Mouse (Mus musculus): Measurements from ENCODE around the gene Gnb1. TPM values are rescaled to one million over a fixed set of nuclear protein-coding genes. Genes with fewer than 3 reads are reported as not detected.
A peak's percentile ranks its signal among the peaks of the same experiment; 100 is the strongest.
"Not testable (repeated sequence)": the region's sequence is repeated elsewhere in the genome, so short reads cannot be mapped to it uniquely, and the experiment has no call there.

The Gnb1 gene
- polyA plus RNA-seq, 1 experiment from 2014 or later, result 277 TPM

GRCm38 (mm10) chr4:155473796-155474195 lies 17.4 kb upstream of the Gnb1 start:
- 39% methylated on average over 2 of the region's 2 CpGs for WGBS
- not testable (repeated sequence) for H3K4me1 ChIP-seq (replicated peaks; ENCODE audit: control insufficient read depth, insufficient read depth, low read length); H3K4me3 ChIP-seq (ENCODE audit: low read depth, low read length); H3K27ac ChIP-seq (ENCODE audit: low read depth, low read length); H3K36me3 ChIP-seq (ENCODE audit: control insufficient read depth, insufficient read depth, low read length); H3K9me3 ChIP-seq (ENCODE audit: control insufficient read depth, low read length); DNase-seq (ENCODE audit: low spot score); ATAC-seq (replicated peaks; ENCODE audit: low FRiP score); H3K9ac ChIP-seq (ENCODE audit: low read depth, low read length); H3K4me2 ChIP-seq
- H3K27me3 ChIP-seq (replicated peaks; ENCODE audit: control insufficient read depth, insufficient read depth, low read length), result peaks cover 15% of the 10 kb centered on the region

DNA sequence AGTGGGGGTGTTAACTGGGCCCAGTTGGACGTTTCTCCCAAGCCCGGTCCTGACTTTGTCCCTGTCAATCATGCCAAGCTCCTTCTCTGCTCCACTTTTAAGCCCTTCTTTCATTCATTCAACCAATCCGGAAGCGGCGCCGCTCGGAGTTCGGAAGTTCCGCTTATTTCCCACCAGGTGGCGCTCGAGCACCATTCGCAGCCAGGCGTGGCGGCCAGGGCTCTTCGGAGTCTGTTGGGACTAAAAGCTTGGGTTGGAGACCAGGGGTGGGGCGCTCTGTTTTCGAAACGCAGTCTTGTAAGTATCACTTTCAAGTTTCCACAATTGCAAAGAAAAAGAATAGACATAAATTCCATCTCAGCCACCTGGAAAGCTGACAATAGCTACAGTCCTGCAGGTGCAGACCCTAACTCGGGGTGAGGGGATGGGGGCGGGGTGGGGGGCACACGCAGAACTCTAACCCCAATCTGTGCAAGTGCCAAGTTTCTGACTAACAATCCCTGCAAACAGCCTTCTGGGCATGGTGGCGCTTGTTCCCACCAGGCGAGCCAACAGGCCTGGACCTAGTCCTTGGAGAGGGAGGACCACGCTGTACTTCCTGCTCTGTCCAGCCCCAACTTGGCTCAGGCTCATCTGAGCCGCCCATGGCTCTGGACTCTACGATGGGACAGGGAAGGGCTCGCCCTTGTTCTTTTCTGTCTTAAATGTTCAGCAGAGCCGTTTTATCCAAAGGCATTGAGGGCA lies 9.6 kb upstream of the Gnb1 start:
- ATAC-seq (replicated peaks; ENCODE audit: low FRiP score) (peak; percentile 71), DNase-seq (ENCODE audit: low spot score) (peak; percentile 85)
- Histone ChIP-seq H3K36me3 (ENCODE audit: control insufficient read depth, insufficient read depth, low read length) (no peaks in the 10 kb centered on the region), H3K4me3 (ENCODE audit: low read depth, low read length) (no peak overlapping the region), H3K27me3 (replicated peaks; ENCODE audit: control insufficient read depth, insufficient read depth, low read length) (no peaks in the 10 kb centered on the region), H3K27ac (ENCODE audit: low read depth, low read length) (no peak overlapping the region), H3K9me3 (ENCODE audit: control insufficient read depth, low read length) (no peaks in the 10 kb centered on the region), H3K4me1 (replicated peaks; ENCODE audit: control insufficient read depth, insufficient read depth, low read length) (no peaks in the 10 kb centered on the region), H3K4me2 (peak overlapping the region; percentile 53), H3K9ac (ENCODE audit: low read depth, low read length) (no peak overlapping the region)
- WGBS, result 19% methylated on average over 28 of the region's 28 CpGs

DNA sequence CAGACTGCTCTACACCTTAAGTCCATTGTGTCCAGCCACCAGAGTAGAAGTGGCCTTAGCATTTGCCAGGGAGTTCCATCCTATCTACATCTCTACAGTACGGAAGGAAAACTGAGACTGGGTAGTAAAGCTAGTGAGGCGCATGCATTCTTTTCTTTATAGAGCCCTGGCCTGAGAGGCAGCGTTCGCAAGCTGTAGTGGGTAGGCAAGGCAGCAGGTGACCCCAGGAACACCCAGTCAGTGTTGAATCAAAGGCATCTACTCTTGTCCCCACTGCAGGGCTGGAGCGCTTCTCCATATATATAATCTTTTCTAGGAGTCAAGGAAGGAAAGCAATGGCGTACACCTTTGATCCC lies 9.1 kb upstream of the Gnb1 start:
- Histone ChIP-seq H3K27me3 (replicated peaks; ENCODE audit: control insufficient read depth, insufficient read depth, low read length) (no peaks in the 10 kb centered on the region), H3K9me3 (ENCODE audit: control insufficient read depth, low read length) (no peaks in the 10 kb centered on the region), H3K36me3 (ENCODE audit: control insufficient read depth, insufficient read depth, low read length) (no peaks in the 10 kb centered on the region), H3K9ac (ENCODE audit: low read depth, low read length) (no peak overlapping the region), H3K4me1 (replicated peaks; ENCODE audit: control insufficient read depth, insufficient read depth, low read length) (no peaks in the 10 kb centered on the region), H3K27ac (ENCODE audit: low read depth, low read length) (no peak overlapping the region), H3K4me2 (no peak overlapping the region), H3K4me3 (ENCODE audit: low read depth, low read length) (no peak overlapping the region)
- DNase-seq (ENCODE audit: low spot score) (no peak), ATAC-seq (replicated peaks; ENCODE audit: low FRiP score) (no peak)
- WGBS, result 85% methylated on average over 6 of the region's 6 CpGs

DNA sequence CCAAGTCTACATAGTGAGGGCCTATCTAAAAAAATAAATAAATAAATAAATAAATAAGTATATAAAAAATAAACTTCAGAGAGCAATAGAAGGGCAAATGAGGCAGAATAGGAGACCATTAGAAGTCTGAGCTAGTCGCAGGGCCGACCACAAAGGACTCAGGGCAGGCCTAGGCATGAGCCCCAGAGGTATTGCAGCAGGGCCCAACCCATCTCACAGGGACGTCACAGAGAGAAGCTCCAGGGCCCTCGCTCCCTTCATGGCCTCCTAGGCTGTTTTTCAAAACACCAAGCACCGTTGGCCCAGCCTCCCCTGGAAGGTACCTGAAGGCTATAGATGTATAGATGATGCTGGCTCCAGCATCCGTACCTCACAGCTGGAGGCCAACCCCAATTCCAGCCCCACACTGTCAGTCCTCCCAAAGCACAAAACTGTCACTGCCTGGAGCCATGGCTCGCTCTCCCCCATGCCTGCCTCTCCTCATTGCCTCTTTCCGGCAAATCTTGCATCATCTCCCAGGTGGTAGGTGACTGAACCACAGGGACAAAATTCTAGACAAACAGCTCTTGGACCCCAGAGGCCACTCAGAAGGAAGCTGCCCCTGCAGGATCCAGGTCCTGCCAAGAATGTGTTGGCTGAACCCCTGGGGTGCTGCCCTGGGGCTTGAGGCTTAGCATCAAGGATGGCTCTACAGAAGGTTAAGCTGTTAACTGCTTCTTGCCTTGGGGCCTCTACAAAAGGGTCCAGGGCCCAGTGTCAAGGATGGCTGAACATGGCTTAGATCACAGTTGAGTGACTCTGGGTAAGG lies 8.2 kb upstream of the Gnb1 start:
- 78% methylated on average over 8 of the region's 8 CpGs for WGBS
- no peaks in the 10 kb centered on the region for H3K9me3 ChIP-seq (ENCODE audit: control insufficient read depth, low read length)
- H3K4me1 ChIP-seq (replicated peaks; ENCODE audit: control insufficient read depth, insufficient read depth, low read length), result peaks cover 6% of the 10 kb centered on the region
- no peak overlapping the region for H3K27ac ChIP-seq (ENCODE audit: low read depth, low read length)
- DNase-seq (ENCODE audit: low spot score), result no peak
- H3K4me2 ChIP-seq, result no peak overlapping the region
- no peaks in the 10 kb centered on the region for H3K27me3 ChIP-seq (replicated peaks; ENCODE audit: control insufficient read depth, insufficient read depth, low read length)
- no peak overlapping the region for H3K9ac ChIP-seq (ENCODE audit: low read depth, low read length)
- H3K36me3 ChIP-seq (ENCODE audit: control insufficient read depth, insufficient read depth, low read length), result no peaks in the 10 kb centered on the region
- H3K4me3 ChIP-seq (ENCODE audit: low read depth, low read length), result no peak overlapping the region
- no peak for ATAC-seq (replicated peaks; ENCODE audit: low FRiP score)

DNA sequence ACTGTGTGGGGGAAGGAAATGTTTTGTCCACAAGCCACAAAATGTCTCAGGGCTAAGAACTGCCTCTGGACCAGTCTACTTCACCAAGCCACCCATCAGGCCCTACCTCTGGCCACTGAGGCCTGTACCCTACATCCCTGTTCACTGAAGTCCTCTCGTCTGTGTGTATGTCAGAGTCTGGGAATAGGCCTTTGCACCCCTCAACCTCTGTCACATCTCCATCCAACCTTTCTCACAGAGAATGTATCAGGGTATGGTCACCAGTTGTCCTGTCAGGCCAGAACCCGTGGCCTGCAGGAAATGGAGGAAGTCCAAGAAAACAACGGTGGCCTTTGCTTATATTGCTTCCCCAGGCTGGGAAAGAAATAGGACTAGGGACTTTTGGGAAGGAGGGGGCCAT lies 5.6 kb upstream of the Gnb1 start:
- Histone ChIP-seq H3K9me3 (ENCODE audit: control insufficient read depth, low read length) (no peaks in the 10 kb centered on the region), H3K9ac (ENCODE audit: low read depth, low read length) (no peak overlapping the region), H3K4me1 (replicated peaks; ENCODE audit: control insufficient read depth, insufficient read depth, low read length) (peaks cover 32% of the 10 kb centered on the region), H3K27ac (ENCODE audit: low read depth, low read length) (no peak overlapping the region), H3K4me2 (no peak overlapping the region), H3K36me3 (ENCODE audit: control insufficient read depth, insufficient read depth, low read length) (no peaks in the 10 kb centered on the region), H3K4me3 (ENCODE audit: low read depth, low read length) (no peak overlapping the region), H3K27me3 (replicated peaks; ENCODE audit: control insufficient read depth, insufficient read depth, low read length) (no peaks in the 10 kb centered on the region)
- ATAC-seq (replicated peaks; ENCODE audit: low FRiP score) (no peak), DNase-seq (ENCODE audit: low spot score) (no peak)
- 61% methylated on average over 3 of the region's 3 CpGs for WGBS

GRCm38 (mm10) chr4:155487746-155488145 lies 3.4 kb upstream of the Gnb1 start:
- H3K9me3 ChIP-seq (ENCODE audit: control insufficient read depth, low read length), result no peaks in the 10 kb centered on the region
- ATAC-seq (replicated peaks; ENCODE audit: low FRiP score) (no peak), DNase-seq (ENCODE audit: low spot score) (no peak)
- peak overlapping the region; percentile 57 for H3K27ac ChIP-seq (ENCODE audit: low read depth, low read length)
- no peak overlapping the region for H3K9ac ChIP-seq (ENCODE audit: low read depth, low read length)
- H3K4me3 ChIP-seq (ENCODE audit: low read depth, low read length), result no peak overlapping the region
- peaks cover 36% of the 10 kb centered on the region for H3K4me1 ChIP-seq (replicated peaks; ENCODE audit: control insufficient read depth, insufficient read depth, low read length)
- 28% methylated on average over 3 of the region's 3 CpGs for WGBS
- H3K4me2 ChIP-seq, result peak overlapping the region; percentile 36
- H3K36me3 ChIP-seq (ENCODE audit: control insufficient read depth, insufficient read depth, low read length), result no peaks in the 10 kb centered on the region
- no peaks in the 10 kb centered on the region for H3K27me3 ChIP-seq (replicated peaks; ENCODE audit: control insufficient read depth, insufficient read depth, low read length)

- no peak overlapping the region for H3K4me3 ChIP-seq (ENCODE audit: low read depth, low read length)
- H3K4me1 ChIP-seq (replicated peaks; ENCODE audit: control insufficient read depth, insufficient read depth, low read length), result peaks cover 43% of the 10 kb centered on the region
- ATAC-seq (replicated peaks; ENCODE audit: low FRiP score) (peak; percentile 40), DNase-seq (ENCODE audit: low spot score) (no peak)
- H3K9ac ChIP-seq (ENCODE audit: low read depth, low read length), result peak overlapping the region; percentile 32
- peak overlapping the region; percentile 36 for H3K4me2 ChIP-seq
- H3K27me3 ChIP-seq (replicated peaks; ENCODE audit: control insufficient read depth, insufficient read depth, low read length), result no peaks in the 10 kb centered on the region
- no peaks in the 10 kb centered on the region for H3K36me3 ChIP-seq (ENCODE audit: control insufficient read depth, insufficient read depth, low read length)
- WGBS, result 51% methylated on average over 8 of the region's 8 CpGs
- peak overlapping the region; percentile 76 for H3K27ac ChIP-seq (ENCODE audit: low read depth, low read length)
- no peaks in the 10 kb centered on the region for H3K9me3 ChIP-seq (ENCODE audit: control insufficient read depth, low read length)
These were observed 2.7 kb upstream of the Gnb1 start for GRCm38 (mm10) chr4:155488232-155489025.

DNA sequence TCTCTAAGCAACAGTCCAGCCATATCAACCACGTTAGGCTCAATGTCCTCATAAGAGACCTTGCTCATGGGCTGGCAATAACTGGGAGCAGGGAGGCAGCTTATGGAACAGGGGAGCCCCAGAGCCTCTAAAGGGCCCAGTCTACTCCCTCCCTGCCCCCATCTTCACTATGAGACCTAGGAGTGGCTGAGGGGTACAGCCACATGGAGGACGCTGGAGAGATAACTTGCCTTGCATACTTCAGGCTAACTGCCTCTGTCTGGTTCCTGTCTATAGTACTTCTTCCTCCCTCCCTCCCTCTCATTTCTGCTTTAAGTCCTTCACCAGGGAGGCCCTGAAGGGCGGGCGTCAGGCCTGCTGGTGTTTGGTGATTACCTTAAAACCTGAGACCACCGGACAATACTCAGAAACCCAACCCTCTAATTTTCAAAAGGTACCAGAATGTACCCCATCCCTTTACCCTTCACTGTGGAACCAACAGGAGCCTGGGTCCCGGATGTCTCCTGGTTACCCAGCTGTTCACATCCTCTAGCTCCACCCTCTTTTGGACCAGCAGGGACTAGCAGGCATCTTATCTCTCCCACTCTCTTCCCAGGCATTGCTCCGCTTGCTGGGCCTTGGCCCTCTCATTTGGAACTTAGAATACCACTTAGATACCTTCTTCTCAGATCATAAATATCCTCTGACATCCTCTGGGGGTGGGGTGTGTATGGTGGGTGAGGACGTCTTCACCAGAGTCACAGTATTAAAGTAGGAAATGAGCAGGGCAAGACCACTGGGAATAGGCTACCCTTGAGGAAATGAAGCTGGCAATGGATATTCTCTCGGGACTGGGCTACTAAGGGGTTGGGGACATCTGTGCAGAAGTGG lies 1.8 kb upstream of the Gnb1 start:
- no peak overlapping the region; the same call in 1 of the 2 replicates for H3K4me3 ChIP-seq (ENCODE audit: low read depth, low read length)
- ATAC-seq (replicated peaks; ENCODE audit: low FRiP score) (no peak; the same call in 1 of the 2 replicates), DNase-seq (ENCODE audit: low spot score) (no peak)
- peak overlapping the region; percentile 76; the same call in 1 of the 2 replicates for H3K27ac ChIP-seq (ENCODE audit: low read depth, low read length)
- H3K27me3 ChIP-seq (replicated peaks; ENCODE audit: control insufficient read depth, insufficient read depth, low read length), result no peaks in the 10 kb centered on the region
- H3K4me1 ChIP-seq (replicated peaks; ENCODE audit: control insufficient read depth, insufficient read depth, low read length), result peaks cover 52% of the 10 kb centered on the region
- peak overlapping the region; percentile 36 for H3K4me2 ChIP-seq
- WGBS, result 57% methylated on average over 9 of the region's 9 CpGs
- H3K9ac ChIP-seq (ENCODE audit: low read depth, low read length), result no peak overlapping the region
- no peaks in the 10 kb centered on the region for H3K9me3 ChIP-seq (ENCODE audit: control insufficient read depth, low read length)
- no peaks in the 10 kb centered on the region for H3K36me3 ChIP-seq (ENCODE audit: control insufficient read depth, insufficient read depth, low read length)
